Mouse (Mus musculus) neutrophil, adult 5-6 weeks (primary cell): ENCODE measurements at regions not wholly inside any gene's neighbourhood (a gene's known extent, or its start where the extent isn't known, plus 50 kb on each side); places are given as distances from the start of the nearest gene placed in this dataset.
"Not testable (repeated sequence)": the region's sequence is repeated elsewhere in the genome, so short reads cannot be mapped to it uniquely, and the experiment has no call there.

ENCODE experiments used
- ATAC-seq: fragments of 151-379, 151-347 bp; 2 replicates; pipeline ENCODE4 v1.8.0; 2017; ENCODE audit warnings: mild to moderate bottlenecking, moderate TSS enrichment; ENCODE audit not compliant: insufficient number of reproducible peaks, poor library complexity, low FRiP score, severe bottlenecking; ENCODE audit errors: extremely low read depth

DNA sequence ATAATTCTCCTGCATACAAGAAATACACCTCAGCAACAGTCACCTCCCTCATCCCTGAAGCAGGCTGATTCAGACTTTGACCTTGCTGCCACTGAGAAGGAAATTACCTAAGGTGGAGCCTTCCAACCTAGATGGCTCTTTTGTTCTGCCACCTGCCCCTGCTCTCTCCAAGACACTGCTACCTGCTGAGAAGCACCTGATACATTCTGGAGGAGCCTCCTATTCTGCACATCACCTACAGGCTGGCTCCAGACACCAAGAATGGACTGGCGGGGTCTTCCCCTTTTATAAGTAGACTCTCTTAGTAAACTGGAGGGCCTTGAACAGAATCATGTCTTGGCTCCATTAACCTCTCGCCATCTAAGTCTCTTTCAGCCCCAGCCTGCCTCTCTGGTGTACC is 1149.5 kb upstream of the 2610301B20Rik start:
- ATAC-seq, result not testable (repeated sequence)

DNA sequence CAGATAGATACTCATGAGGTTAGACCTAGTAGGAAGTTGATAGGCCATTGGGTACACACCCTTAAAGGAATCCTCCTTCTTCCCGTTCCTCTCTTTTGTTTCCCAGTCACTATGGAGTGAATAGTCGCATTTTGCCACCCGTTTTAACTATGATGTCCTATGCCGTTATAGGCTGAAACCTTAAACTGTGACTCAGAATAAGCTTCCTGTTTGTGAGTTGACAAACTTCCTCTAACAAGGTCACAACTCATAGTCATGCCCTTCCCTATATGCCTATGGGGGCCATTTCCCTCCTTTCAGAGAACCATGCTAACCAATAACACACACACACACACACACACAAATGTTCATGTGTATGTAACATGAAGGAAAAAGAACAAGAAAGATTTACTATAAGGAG is 1136.6 kb upstream of the 2610301B20Rik start:
- ATAC-seq, result peak; percentile 66

DNA sequence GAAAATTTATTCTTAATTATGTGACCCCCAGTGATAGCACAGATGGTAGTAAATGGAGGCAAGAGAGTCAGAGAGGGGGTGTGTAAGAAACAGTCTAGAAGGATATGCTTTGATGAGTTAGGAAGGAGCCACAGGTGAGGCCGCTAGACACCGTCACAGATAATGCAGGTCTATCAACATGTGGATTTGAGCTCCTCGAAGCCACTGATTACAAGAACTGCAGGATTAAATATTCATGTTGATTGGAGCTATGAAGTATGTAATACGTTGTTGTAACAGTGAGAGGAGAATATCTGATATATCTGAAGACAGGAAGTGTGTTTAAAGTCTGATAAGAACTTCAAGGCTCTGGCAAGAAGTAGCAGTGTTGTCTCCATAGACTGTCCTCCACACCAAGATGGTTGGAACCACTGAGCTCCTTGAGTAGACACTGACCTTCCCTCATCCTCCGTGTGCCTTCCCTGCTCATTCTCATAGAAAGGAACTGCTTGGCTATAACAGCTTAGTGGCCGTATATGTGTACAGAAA is 1126.8 kb upstream of the 2610301B20Rik start:
- no peak for ATAC-seq

DNA sequence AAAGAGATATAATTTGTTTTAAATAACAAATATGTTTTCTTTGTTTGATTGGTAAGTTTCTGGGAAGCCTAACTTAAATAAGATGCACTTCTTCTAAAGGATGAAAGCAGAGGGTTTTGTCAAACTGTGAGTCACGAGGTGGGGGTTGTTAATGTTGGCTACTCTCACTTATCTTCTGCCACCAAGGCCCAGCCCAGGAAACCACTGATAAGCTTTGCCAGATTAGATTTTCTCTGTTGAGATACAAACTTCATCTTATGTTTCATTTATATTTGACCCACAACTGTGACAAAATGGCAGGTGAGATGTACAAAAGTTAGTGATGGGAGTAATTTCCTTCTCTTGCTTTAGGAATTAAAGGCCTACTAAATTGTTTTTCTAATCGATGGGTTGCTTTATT is 1126.2 kb upstream of the 2610301B20Rik start:
- ATAC-seq, result no peak

DNA sequence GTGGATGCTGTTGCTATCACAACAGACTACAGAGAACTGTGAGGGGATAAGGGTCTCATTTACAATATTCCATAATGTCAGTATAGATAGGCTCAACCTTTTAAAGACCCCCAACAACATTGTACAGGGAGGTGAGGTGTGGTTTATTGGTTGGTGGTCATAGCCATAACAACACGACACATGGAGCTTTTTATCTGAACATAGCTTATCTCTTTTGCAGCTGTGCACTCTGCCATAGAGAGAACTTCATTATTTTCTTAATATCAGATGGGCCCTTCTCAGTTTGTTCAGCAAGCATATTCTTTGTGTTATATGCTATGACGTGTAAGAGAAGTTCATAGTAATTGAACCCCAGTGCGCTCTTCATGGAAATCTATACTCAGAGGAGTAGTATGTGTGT is 1124.4 kb upstream of the 2610301B20Rik start:
- ATAC-seq, result no peak

DNA sequence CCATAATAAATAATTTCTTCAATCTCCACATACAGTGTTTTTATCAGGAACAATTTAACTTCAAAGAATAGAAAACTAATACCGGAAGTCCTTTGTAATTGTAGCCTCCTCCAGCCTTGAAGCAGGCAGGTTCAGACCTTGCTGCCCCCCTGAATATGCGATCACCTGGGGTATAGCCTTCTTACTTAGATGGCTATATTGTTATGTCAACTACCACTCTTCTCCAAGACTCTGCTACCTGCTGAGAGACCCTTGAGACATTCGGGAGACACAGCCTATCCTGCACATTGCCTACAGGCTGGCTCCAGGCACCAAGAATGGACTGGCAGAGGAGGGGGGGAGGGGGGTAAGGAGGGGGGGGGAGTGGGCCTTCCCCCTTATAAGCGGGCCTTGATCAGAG is 1123.9 kb upstream of the 2610301B20Rik start:
- ATAC-seq, result no peak

DNA sequence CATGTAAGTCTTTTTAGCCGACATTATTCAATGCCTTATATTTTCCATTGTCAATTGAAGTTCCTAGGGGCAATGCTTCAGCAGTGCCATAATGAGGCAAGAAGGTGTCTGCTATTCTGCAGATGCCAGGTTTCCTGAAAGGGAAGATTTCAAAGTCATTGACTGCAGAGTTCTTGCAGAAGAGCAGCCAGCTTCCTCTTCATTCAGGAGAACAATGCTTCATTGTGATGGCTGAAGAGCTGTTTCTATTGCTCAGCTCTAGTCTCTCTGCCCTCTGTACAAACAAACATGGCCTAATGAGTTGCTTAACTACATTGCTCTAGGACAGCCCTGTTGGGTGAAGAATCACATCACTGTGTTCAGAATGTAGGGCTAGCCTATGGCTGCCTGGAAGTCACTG is 1111.0 kb upstream of the 2610301B20Rik start:
- no peak for ATAC-seq

DNA sequence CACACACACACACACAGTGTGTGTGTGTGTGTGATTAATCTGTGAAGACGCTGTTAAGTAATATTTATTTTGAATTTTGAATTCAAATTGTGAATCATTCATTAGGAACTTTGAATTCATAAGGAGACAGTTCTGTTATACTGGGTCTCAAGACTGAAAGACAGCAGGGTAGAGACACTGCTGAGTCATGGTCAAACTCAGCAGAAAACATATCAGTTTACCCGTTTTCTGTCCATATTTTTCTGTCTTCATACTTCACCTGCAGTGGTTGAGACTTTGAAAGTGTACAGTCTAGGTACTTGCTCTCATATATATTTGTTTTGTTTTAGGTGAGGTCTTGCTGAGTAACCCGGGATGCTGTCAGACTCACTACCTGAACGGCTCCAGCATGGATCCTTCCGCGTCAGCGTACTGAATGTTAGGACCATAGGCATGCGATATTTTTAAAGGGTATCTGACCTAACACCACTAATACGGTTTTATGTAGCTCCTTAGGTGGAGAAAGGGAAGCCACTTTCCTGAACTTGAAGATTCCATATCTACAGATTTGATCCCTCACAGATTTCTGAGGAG is 1104.6 kb upstream of the 2610301B20Rik start:
- ATAC-seq, result no peak

DNA sequence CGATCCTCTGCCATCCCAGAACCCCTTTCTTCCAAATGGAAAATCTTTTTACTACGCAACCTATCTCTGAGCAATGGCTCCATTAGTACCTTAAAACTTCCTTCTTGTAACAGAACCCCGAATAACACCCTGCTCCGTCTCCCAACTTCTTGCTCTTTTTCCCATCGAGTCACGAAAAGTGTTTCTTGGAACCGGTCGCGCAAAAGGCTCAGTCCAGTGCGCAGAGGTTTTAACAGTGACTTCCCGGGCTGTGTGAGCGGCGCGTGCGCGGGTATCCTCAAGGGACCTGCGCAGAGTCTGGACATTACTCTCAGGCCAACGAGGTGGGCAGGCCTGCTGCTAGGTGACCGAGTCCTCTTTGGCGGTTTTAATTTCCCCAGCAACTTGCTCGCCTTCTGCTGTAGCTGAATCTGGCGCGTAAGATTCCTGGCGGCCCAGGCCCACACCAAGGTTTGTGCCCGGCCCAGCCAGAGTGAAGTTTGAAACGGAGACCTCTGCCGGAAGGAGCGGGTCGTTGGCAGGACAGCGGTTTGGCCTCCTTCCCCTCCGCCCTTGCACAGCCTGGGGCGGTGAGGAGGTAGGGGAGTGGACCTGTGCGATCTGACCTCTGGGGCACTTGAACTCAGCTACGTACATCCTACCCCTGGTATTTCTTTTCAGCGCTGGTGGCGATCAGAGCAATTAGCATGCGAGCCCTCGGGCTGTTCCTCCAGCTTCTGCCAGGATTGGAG is 1103.8 kb upstream of the 2610301B20Rik start:
- peak; percentile 71 for ATAC-seq

DNA sequence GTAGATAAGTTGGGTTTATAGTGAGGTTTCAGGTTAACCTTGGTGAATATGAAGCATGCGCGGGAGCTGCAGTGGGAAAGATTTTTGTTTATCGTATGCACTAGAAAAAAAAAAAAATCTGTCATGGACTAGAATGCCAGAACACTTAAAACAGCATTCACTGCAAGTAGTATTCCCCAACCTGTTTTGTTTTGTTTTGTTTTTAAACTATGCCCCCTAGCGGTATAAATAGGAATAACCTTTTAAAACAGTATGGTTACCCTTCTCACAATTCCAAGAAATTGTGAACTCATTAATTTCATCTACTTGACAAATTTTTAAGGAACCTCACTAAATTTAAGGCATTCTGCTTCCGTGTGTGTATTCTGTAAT is 1103.2 kb upstream of the 2610301B20Rik start:
- ATAC-seq, result peak; percentile 45; the same call in 1 of the 2 replicates

DNA sequence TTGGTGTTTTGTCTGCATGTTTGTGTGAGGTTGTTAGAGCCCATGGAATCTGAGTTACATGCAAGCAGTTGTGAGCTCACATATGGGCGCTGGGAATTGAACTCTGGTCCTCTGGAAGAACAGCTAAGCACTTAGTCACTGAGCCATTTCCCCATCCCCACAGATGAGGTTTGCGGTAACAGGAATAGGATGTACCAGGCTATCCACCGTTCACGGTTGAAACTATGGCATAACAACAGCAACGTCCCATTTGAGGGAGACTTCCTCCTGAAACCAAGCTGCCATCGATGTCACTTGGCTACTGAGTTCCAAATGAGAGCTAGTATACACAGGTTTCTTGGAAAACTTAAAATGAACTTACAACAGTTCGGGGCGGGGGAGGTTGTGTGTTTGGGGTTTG is 1095.9 kb upstream of the 2610301B20Rik start:
- no peak for ATAC-seq

DNA sequence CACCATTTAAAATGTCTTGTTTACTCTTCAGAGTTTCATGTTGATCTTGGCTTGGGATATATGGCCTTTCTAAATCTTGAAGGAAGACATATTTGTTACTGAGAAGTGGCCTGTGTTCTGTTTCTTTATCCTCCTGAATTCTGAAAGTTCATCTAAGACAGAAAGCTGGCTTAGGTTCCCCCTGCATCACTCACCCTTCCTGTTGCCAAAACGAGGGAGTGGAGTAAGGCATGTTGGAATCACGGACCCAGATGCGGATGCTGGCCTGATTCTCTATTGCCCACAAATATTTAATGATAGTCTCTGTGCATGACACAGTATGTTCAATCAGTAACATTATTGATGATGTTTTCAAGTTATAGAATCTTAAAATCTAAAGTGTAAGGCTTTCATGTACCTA is 1094.7 kb upstream of the 2610301B20Rik start:
- no peak for ATAC-seq

DNA sequence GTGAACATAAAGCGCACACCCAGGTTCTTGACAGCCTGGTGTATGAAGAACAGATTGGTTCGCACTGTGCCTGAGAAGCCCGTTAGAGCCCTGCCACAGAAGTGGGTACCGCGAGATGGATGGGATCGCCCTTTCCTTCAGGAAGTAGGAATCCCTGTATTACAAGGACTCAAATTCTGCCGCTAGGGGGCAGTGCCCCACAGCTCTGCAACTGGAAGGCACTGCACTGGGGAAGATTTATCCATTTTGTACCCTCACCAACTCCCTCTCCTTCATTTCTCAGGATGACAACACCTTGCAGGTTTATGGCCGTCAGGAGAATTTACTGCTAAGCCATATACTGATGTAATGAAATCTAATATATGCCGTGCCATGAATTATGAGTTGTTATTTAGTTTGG is 1094.1 kb upstream of the 2610301B20Rik start:
- no peak for ATAC-seq

DNA sequence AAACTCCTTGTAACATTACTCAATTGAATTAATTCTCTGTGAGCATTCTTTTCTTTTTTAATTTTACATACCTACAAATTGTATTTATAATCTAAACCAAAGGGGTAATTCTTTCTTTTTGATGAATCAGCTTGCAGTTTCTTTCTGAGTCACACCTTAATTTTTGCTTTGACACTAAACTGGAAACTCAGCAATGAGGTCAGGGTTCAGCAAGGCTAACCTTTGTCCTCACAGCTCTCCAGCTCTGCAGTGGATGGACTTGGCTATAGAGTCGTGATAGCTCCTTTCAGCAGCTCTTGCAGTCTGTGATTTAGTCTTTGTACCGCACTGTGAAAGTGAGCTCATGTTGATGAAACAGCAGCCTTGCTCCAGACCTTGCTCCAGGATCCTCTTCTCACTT is 1093.0 kb upstream of the 2610301B20Rik start:
- no peak for ATAC-seq

DNA sequence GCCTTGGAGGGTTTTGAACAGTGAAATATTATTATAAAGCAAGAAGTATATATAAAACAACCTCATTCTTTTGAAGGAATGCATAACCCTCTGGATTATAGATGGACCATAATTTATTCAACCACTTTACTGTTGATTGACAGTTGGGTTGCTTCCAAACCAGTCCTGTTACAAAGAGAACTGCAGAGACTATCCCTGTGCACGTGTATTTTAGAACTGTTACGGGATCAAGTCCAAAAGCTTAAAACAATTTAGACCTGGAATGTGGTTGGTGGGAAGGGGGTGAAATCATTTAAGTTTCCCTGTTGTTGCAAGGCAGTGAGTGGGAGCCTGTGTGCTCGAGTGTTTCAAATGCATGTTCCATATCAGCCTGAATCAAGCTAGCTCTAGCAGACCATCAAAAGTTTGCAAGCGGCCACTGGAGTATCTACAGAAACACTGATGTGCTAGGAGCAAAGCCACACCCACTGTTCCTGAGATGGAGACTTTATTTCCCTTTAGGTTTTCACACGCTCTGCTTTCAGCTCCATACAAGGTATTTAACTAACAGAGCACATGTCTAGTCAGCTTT is 1086.4 kb upstream of the 2610301B20Rik start:
- ATAC-seq, result no peak

DNA sequence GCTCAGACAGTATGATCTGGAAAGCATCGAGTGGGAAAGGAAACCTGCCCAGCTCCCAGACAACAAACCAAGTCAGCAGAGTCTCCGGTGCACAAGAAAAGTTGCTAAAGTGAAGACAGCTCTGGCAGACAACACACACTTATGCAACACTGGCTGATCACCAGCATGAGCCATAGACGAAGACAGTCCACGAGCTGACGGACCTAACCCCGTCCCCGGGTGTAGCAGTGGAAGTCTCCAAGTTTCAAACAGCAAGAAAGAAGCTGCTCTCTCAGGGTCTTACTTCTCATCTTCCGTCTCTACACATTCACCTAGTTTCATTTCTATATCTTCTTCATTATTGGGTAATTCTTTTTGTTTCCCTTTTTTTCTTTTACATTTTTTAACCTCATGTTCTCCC is 1083.8 kb upstream of the 2610301B20Rik start:
- no peak for ATAC-seq
